Mouse (Mus musculus) stomach, embryonic 14.5 days (tissue): Measurements from ENCODE around the gene Cd3e. TPM values are rescaled to one million over a fixed set of nuclear protein-coding genes. Genes with fewer than 3 reads are reported as not detected.
"Not testable (repeated sequence)": the region's sequence is repeated elsewhere in the genome, so short reads cannot be mapped to it uniquely, and the experiment has no call there.

Experiments used
- ATAC-seq: fragments of 200-750 bp; cut with Nextera tagmentation; 2 replicates; pipeline ENCODE4 v1.8.0; 2017; ENCODE audit warnings: low read depth, moderate TSS enrichment; ENCODE audit not compliant: insufficient number of reproducible peaks, insufficient read depth, low FRiP score
- H3K27ac ChIP-seq: fragments of 300-500 bp; sonication (generic); 2 replicates; pipeline ENCODE4 v1.5.1; 2014; ENCODE audit warnings: mild to moderate bottlenecking, low read length, moderate library complexity, mixed read lengths
- H3K27me3 ChIP-seq: fragments of 300-500 bp; sonication (generic); 2 replicates; pipeline ENCODE4 v1.6.1; 2014; ENCODE audit warnings: low read length, control low read depth, mixed read lengths; ENCODE audit not compliant: control insufficient read depth, insufficient read depth
- H3K36me3 ChIP-seq: fragments of 300-500 bp; sonication (generic); 2 replicates; pipeline ENCODE4 v1.6.1; 2014; ENCODE audit warnings: mild to moderate bottlenecking, control low read depth, low read length, moderate library complexity, mixed read lengths; ENCODE audit not compliant: control insufficient read depth, insufficient read depth
- H3K4me1 ChIP-seq: fragments of 300-500 bp; sonication (generic); 2 replicates; pipeline ENCODE4 v1.6.1; 2014; ENCODE audit warnings: low read length, control low read depth, mixed read lengths; ENCODE audit not compliant: control insufficient read depth, insufficient read depth
- H3K4me2 ChIP-seq: fragments of 300-500 bp; sonication (generic); replicated peaks from 2 replicates; pipeline ENCODE4 v1.6.1; 2014; ENCODE audit warnings: low read depth, low read length, control low read depth
- H3K4me3 ChIP-seq: fragments of 300-500 bp; sonication (generic); 2 replicates; pipeline ENCODE4 v1.5.1; 2014; ENCODE audit warnings: low read depth, low read length, control low read depth
- H3K9ac ChIP-seq: fragments of 300-500 bp; sonication (generic); replicated peaks from 2 replicates; pipeline ENCODE4 v1.6.1; 2014; ENCODE audit warnings: low read depth, mild to moderate bottlenecking, control low read depth, low read length, moderate library complexity, mixed read lengths
- H3K9me3 ChIP-seq: fragments of 300-500 bp; sonication (generic); 2 replicates; pipeline ENCODE4 v1.6.1; 2016; ENCODE audit warnings: low read depth, low read length, control low read depth; ENCODE audit not compliant: control insufficient read depth
- WGBS: fragments of 180-500 bp; shearing (Covaris S2); extraction: QIAGEN DNeasy Blood & Tissue Kit; methylation state at CpG from one replicate; pipeline ENCODE4 v1.1.7; 2014; 5-methylcytosine and 5-hydroxymethylcytosine counted together
- polyA plus RNA-seq: library from polyadenylated mRNA; unstranded; fragments of >200 nt; fragmentation: Nextera tagmentation; extraction: Ambion mirVana; gene quantifications from 2 replicates; pipeline ENCODE4 v1.2.1, GENCODE M21; 2014

The Cd3e gene
- polyA plus RNA-seq, 1 experiment from 2014 or later, result not detected

GRCm38 (mm10) chr9:44981104-44981503 lies 28.3 kb downstream of the Cd3e start:
- H3K9ac ChIP-seq, result no peak overlapping the region
- no peaks in the 10 kb centered on the region for H3K9me3 ChIP-seq
- H3K4me1 ChIP-seq, result no peaks in the 10 kb centered on the region
- 87% methylated on average over 2 of the region's 2 CpGs for WGBS
- ATAC-seq, result no peak
- H3K4me3 ChIP-seq, result no peak overlapping the region
- no peaks in the 10 kb centered on the region for H3K36me3 ChIP-seq
- no peak overlapping the region for H3K27ac ChIP-seq
- H3K27me3 ChIP-seq, result no peaks in the 10 kb centered on the region
- no peak overlapping the region for H3K4me2 ChIP-seq

- 68% methylated on average over 3 of the region's 3 CpGs for WGBS
- Histone ChIP-seq H3K27ac (no peak within 1 kb of the TSS), H3K4me2 (no peak within 1 kb of the TSS), H3K9me3 (no peaks in the 10 kb centered on the region), H3K36me3 (no peaks in the 10 kb centered on the region), H3K4me3 (no peak within 1 kb of the TSS), H3K4me1 (no peaks in the 10 kb centered on the region), H3K9ac (no peak within 1 kb of the TSS), H3K27me3 (no peaks in the 10 kb centered on the region)
- no peak for ATAC-seq
Measured at GRCm38 (mm10) chr9:44980242-44980641, 29.2 kb downstream of the Cd3e start, which contains the start of gene Cd3g. Gene Cd3g (minus strand): TSS chr9:44980431.

GRCm38 (mm10) chr9:44979806-44980205 lies 29.6 kb downstream of the Cd3e start:
- Histone ChIP-seq H3K9me3 (no peaks in the 10 kb centered on the region), H3K9ac (no peak overlapping the region), H3K36me3 (no peaks in the 10 kb centered on the region), H3K27me3 (no peaks in the 10 kb centered on the region), H3K27ac (no peak overlapping the region), H3K4me2 (no peak overlapping the region), H3K4me3 (no peak overlapping the region), H3K4me1 (no peaks in the 10 kb centered on the region)
- WGBS, result 77% methylated on average over 7 of the region's 7 CpGs
- ATAC-seq, result no peak

DNA sequence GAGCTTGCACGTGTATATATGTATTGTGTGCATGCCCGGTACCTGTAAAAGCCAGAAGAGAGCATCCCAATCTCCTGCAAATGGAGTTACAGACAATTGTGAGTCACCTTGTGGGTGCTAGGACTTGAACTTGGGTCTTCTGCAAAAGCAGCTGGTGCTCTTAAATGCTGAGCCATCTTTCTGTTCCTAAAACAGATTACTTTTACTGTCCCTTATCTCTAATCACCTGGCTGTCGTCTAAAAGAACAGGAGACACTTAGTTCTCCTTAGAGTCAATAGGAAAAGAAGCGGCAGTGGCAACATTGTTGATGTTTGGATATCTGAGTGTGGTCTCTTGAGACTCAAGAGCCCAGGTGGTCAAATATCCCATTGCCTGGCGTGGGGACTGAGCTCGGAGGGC lies 31.6 kb downstream of the Cd3e start:
- Histone ChIP-seq H3K9me3 (no peaks in the 10 kb centered on the region), H3K4me1 (no peaks in the 10 kb centered on the region), H3K27me3 (no peaks in the 10 kb centered on the region), H3K9ac (no peak overlapping the region), H3K4me2 (no peak overlapping the region), H3K36me3 (no peaks in the 10 kb centered on the region), H3K27ac (no peak overlapping the region), H3K4me3 (no peak overlapping the region)
- WGBS, result 69% methylated on average over 6 of the region's 6 CpGs
- ATAC-seq, result no peak

- H3K9ac ChIP-seq, result no peak overlapping the region
- no peak overlapping the region for H3K4me3 ChIP-seq
- no peak for ATAC-seq
- no peak overlapping the region for H3K4me2 ChIP-seq
- H3K36me3 ChIP-seq, result no peaks in the 10 kb centered on the region
- no peaks in the 10 kb centered on the region for H3K27me3 ChIP-seq
- no peaks in the 10 kb centered on the region for H3K9me3 ChIP-seq
- peaks cover 4% of the 10 kb centered on the region; the same call in 1 of the 2 replicates for H3K4me1 ChIP-seq
- 46% methylated on average over 1 of the region's 1 CpGs for WGBS
- no peak overlapping the region for H3K27ac ChIP-seq
Measured at GRCm38 (mm10) chr9:44969450-44969849, 40.0 kb downstream of the Cd3e start.

- H3K4me2 ChIP-seq, ATAC-seq, H3K9me3 ChIP-seq: not testable (repeated sequence)
Measured at GRCm38 (mm10) chr9:44967763-44968162, 41.7 kb downstream of the Cd3e start.

DNA sequence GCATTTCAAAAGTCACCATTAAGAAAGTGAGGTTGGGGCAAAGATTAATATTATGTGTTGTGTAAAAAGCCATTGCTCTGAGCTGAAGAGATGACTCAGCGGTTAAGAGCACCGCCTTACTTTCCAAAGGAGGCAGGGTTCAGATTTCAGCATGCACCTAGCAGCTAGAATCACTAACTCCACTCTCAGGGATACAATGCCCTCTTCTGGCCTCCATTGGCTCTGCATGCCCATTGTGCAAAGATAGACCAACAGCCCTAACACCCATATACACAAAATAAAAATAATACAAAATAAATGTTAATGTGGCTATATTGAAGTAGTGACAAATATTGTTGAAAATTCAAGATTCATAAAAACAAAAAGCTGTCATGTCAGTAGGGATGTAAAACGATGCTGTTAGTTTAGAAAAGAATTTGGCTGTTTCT lies 42.6 kb downstream of the Cd3e start:
- Histone ChIP-seq H3K4me3 (no peak overlapping the region), H3K27ac (no peak overlapping the region), H3K9me3 (no peaks in the 10 kb centered on the region), H3K36me3 (no peaks in the 10 kb centered on the region; the same call in 1 of the 2 replicates), H3K9ac (no peak overlapping the region), H3K4me1 (peaks cover 9% of the 10 kb centered on the region; the same call in 1 of the 2 replicates), H3K4me2 (no peak overlapping the region), H3K27me3 (no peaks in the 10 kb centered on the region)
- no peak for ATAC-seq
- WGBS, result 25% methylated on average over 3 of the region's 3 CpGs

More at GRCm38 (mm10) chr9:44967763-44968162, 41.7 kb downstream of the Cd3e start:
- not testable (repeated sequence) for H3K36me3 ChIP-seq, H3K27ac ChIP-seq, H3K27me3 ChIP-seq, H3K9ac ChIP-seq, H3K4me3 ChIP-seq, H3K4me1 ChIP-seq
- WGBS, result 79% methylated on average over 5 of the region's 5 CpGs

DNA sequence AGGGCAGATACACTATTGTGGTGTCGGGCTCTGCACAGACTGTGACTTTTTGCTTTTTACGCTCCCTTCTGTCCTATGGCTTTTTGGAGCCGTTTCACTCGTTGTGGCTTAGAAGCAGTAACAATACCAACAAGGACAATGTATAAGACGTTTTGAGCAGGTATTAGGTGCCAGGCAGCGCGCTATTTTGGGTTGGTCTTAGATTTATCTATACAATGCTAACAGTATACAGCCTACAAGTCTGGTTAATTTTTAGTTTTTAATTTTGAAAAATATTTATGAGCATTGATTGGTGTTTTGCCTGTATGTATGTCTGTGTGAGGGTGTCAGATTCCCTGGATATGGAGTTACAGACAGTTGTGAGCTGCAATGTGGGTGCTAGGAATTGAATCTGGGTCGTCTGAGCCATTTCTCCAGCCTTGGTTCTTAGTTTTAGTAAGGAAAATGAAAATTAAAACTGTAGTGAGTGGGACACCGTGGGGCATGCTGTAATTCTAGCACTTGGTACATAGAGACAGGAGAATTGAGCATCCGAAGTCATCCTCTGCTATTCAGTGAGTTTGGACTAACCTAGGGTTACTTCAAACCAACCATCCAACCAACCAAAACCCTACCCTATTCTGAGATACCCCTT lies 43.5 kb downstream of the Cd3e start:
- Histone ChIP-seq H3K27me3 (no peaks in the 10 kb centered on the region), H3K9me3 (no peaks in the 10 kb centered on the region), H3K36me3 (peaks cover 2% of the 10 kb centered on the region), H3K27ac (no peak overlapping the region), H3K9ac (no peak overlapping the region), H3K4me1 (peaks cover 9% of the 10 kb centered on the region; the same call in 1 of the 2 replicates), H3K4me3 (peak overlapping the region; percentile 73), H3K4me2 (peak overlapping the region; percentile 82)
- 15% methylated on average over 10 of the region's 10 CpGs for WGBS
- ATAC-seq, result no peak
